Mouse (Mus musculus) cerebellum, postnatal 10 days (tissue): ENCODE measurements around the gene Rpl41.

Source experiments
- DNase-seq, 2 experiments: peaks; one replicate each; pipeline ENCODE4 v3.0.0; 2021; ENCODE audit warnings: mixed read lengths in 2 of 2

Gene Rpl41

GRCm38 (mm10) chr10:128548947-128549681 lies at the start of gene Rpl41:
Rpl41 (minus strand) TSS chr10:128549305.
- DNase-seq: peak; percentile 95 to 96

GRCm38 (mm10) chr10:128598476-128598875 lies 49.4 kb upstream of the Rpl41 start:
- DNase-seq: no peak

- DNase-seq: no peak
Observed at GRCm38 (mm10) chr10:128592797-128593196, 43.7 kb upstream of the Rpl41 start.

- DNase-seq: no peak
Observed at GRCm38 (mm10) chr10:128591436-128591835, 42.3 kb upstream of the Rpl41 start.

GRCm38 (mm10) chr10:128590193-128590690 lies 41.1 kb upstream of the Rpl41 start:
- peak; percentile 89 to 91 for DNase-seq

GRCm38 (mm10) chr10:128589464-128590192 lies 40.5 kb upstream of the Rpl41 start, which contains the start of gene Erbb3:
Erbb3 (minus strand) TSS chr10:128589652.
- DNase-seq: peak; percentile 47 to 52

GRCm38 (mm10) chr10:128588775-128589463 lies 39.8 kb upstream of the Rpl41 start:
- no peak for DNase-seq

- no peak for DNase-seq
Observed at GRCm38 (mm10) chr10:128588136-128588535, 39.0 kb upstream of the Rpl41 start.

- DNase-seq: no peak
Observed at GRCm38 (mm10) chr10:128587697-128588096, 38.6 kb upstream of the Rpl41 start.

GRCm38 (mm10) chr10:128587120-128587519 lies 38.0 kb upstream of the Rpl41 start:
- no peak for DNase-seq

GRCm38 (mm10) chr10:128586546-128586945 lies 37.4 kb upstream of the Rpl41 start:
- no peak for DNase-seq

- DNase-seq: no peak
Observed at GRCm38 (mm10) chr10:128584386-128584785, 35.3 kb upstream of the Rpl41 start.

- peak; percentile 56 to 57 for DNase-seq
Observed at GRCm38 (mm10) chr10:128583644-128584043, 34.5 kb upstream of the Rpl41 start.

GRCm38 (mm10) chr10:128579731-128580130 lies 30.6 kb upstream of the Rpl41 start:
- no peak for DNase-seq

GRCm38 (mm10) chr10:128579298-128579697 lies 30.2 kb upstream of the Rpl41 start:
- no peak for DNase-seq

GRCm38 (mm10) chr10:128578330-128578729 lies 29.2 kb upstream of the Rpl41 start:
- no peak for DNase-seq

- DNase-seq: no peak
Observed at GRCm38 (mm10) chr10:128575063-128575462, 26.0 kb upstream of the Rpl41 start.

GRCm38 (mm10) chr10:128565788-128566531 lies 16.9 kb upstream of the Rpl41 start, which contains the start of gene Pa2g4:
Pa2g4 (minus strand) TSS chr10:128565987.
- DNase-seq: peak; percentile 97 to 99

GRCm38 (mm10) chr10:128565206-128565787 lies 16.2 kb upstream of the Rpl41 start:
- no peak for DNase-seq

- DNase-seq: no peak
Observed at GRCm38 (mm10) chr10:128563544-128563943, 14.4 kb upstream of the Rpl41 start.

- DNase-seq: no peak
Observed at GRCm38 (mm10) chr10:128556963-128557362, 7.9 kb upstream of the Rpl41 start.

- DNase-seq: no peak
Observed at GRCm38 (mm10) chr10:128556286-128556685, 7.2 kb upstream of the Rpl41 start.
